Mouse (Mus musculus) left cerebral cortex, adult 9 months (tissue): Measurements from ENCODE around the gene Dtx2.
"Not testable (repeated sequence)": the region's sequence is repeated elsewhere in the genome, so short reads cannot be mapped to it uniquely, and the experiment has no call there.

Experiments used
- DNase-seq, 2 experiments: peaks; one replicate each; pipeline ENCODE4 v3.0.0; 2022; ENCODE audit warnings: low spot score in 2 of 2

The Dtx2 gene

DNA sequence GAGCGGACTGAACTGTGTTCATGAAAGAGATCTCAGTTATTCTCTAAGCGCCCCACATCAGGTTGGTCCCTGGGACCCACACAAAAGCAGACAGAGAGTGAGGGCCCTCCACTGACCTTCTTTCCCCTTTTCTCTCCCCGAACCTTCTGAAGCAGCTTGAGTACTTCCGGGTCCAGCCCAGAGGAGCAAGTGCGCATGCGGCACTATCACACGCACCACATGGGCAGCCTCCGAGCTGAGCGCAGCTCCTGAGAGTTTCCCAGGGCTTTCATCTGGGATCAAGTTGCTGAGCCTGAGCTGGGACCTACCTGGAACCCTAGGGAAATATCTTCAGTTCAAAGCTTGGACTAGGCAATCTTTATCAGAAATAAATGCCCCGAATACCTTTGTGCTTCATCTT, 69.3 kb downstream of the Dtx2 start:
- no peak for DNase-seq

DNA sequence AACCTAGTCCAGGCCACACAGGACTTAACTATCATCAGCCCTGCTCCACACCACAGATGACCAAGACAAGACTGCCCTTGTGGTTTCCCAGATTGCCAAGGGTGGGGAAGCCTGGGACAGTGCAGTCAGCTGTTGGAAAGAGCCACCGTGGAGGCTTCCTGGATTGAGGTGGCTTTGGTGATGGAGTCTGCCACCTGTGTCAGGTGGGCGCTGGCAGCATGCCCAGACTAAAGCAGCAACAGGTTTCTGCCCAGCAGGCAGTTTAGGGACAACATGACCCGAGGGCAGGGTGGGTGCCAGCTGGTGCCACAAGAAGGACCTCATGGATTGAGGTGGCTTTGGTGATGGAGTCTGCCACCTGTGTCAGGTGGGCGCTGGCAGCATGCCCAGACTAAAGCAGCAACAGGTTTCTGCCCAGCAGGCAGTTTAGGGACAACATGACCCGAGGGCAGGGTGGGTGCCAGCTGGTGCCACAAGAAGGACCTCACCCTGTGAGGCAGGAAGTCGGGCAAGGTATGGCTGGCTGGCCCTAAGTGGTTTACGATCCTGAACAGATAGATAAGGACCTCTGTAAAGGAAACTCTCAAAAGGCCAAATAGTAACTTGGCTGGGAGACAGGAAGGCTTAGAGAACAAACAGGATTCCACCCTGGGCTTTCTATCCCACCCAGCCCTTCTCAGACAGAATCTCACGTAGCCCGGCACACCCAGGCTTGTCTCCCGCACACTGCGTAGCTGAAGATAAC, 72.0 kb downstream of the Dtx2 start:
- DNase-seq = not testable (repeated sequence)

DNA sequence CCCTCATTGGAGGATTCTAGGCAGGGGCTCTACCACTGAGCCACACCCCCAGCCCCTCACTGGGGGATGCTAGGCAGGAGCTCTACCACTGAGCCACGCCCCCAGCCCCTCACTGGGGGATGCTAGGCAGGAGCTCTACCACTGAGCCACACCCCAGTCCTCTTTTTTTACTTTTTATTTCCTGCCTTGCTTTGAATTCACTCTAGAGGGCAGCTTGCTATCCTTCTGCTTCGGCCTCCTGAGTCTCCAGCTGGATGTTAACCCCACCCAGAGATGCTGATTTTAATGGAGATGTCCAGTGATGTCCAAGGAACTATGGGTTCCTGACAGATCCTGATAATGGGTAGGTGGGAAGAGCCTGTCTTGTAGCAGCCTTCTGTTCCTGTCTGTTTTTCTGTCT, 74.8 kb downstream of the Dtx2 start:
- no peak for DNase-seq

DNA sequence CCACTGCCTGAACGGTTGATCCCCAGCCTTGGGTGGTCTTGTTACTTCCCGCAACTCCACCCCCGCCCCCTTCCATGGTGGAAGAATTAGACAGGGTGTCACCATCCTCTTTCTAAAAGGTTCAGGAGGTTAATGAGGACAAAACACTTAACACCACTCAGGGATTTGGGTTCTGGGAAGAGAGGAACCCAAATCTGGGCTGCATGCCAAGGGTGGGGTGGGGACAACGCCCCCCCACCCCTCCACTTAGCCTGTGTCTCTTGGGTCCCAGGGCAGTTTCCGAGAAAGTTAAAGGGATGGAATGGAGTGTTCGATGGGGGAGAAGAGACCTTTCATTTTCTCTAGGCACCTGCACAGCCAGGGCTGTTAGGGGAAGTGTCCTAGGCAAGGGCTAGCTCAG, 78.5 kb downstream of the Dtx2 start:
- no peak for DNase-seq

DNA sequence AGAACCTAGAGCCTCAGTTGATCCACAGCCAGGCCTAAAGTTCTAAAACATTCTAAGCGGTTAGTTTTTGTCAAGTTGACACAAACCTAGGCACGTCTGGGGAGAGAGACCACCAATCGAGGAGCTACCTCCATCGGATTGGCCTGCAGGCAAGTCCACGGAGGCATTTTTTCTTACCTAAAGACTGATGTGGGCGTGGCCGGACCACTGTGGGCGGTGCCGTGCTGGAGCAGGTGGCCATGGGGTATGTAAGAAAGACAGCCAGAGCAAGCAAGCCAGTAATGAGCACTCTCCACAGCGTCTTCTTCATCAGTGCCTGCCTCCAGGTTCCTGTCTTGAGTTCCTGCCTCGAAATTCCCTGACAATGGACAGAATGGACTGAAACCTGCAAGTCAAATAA, 78.9 kb downstream of the Dtx2 start:
- DNase-seq = no peak

DNA sequence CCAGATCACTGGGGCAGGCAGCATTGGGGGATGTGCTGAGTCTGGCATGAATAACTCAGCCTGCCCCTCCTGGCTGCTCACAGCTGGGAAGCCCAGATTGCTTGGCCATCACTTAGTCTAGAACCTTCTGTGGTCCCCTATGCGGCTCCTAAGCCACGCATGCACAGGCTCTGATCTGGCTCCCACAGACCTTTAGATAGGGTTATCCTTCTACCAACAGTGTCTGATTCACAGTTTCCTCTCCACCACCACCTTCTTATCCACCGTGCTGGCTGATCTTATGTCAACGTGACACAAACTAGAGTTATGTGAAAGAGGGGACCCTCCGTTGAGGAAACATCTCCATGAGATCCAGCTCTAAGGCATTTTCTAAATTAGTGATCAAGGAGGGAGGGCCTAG, 80.5 kb downstream of the Dtx2 start:
- no peak for DNase-seq

DNA sequence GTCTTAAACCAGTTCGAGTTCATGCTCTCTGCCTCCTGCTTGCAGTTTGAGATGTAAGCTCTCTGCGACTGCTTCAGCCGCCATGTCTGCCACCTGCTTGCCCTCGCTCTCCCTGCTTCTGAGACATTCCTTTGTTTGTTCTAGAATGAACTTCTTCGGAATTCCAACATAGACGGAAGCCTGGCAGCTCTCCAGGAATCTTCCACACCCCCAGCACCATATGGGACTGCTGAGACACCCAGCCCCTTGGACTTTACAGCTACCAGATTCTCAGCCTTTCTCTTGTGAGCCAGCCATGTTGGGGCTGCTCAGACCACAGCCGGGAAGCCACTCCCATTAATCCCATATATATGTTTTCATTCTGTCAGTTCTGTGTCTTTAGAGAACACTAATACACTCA, 81.7 kb downstream of the Dtx2 start:
- DNase-seq = no peak

DNA sequence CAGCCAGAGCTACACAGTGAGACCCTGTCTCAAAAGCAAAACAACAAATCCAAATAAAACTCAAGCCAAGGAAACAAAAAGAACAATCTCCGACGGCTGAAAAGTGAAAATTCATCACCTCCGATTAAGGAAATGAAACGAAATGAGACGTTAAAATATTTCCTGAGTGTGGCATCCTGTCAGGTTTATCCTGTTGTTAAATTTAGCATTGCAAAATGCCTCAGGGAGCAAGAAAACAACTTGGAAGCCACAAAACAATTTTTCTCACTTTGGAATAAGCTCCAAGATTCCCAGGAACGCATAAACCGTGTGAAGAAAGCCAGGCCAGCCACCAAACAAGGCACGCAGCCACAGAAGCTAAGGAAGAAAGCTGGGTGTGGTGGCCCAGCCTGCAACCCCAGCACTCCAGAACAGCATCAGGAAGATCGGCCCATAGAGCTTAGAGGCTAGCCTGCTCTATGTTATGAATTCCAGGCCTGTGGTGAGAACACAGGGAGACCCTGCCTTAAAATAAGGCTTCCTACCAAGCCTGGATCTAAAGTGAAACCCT, 82.5 kb downstream of the Dtx2 start:
- no peak for DNase-seq

DNA sequence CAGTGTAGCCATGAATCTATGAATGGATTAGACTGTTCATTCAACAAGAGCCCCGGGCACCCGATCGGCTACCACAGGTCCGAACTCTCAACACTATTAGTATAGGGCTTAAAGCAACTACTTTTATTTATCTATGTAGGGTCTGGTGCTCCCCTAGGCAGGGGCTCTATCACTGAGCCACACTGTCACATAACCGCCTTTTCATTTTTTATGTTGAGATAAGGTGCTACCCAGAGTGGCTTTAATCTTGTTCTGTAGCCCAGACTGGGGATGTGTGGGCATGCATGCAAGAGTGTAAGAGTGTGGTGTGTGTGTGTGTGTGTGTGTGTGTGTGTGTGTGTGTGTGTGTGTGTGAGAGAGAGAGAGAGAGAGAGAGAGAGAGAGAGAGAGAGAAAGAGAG, 83.5 kb downstream of the Dtx2 start:
- no peak for DNase-seq

DNA sequence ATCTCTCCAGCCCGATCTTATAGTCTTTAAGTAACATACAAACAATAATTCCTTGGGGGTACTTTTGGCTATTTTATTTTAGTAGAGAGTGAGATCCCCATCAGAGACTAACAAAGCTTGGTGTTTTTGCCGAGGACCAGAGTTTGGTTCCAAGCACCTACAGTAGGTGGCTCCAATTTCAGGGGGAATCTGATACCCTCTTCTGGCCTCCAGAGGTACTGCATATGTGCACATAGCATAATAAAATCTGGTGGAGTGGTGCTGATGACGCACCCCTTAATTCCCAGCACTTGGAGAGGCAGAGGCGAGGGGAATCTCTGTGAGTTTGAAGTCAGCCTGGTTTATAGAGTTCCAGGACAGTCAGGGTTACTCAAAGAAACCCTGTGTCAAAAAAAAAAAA, 87.7 kb downstream of the Dtx2 start:
- DNase-seq = no peak
